Mouse (Mus musculus) forebrain, embryonic 16.5 days (tissue): ENCODE data around the gene Erich4. TPM values are rescaled to one million over a fixed set of nuclear protein-coding genes. Genes with fewer than 3 reads are reported as not detected.
A peak's percentile ranks its signal among the peaks of the same experiment; 100 is the strongest.

Experiments
- ATAC-seq: fragments of 200-750 bp; cut with Nextera tagmentation; 2 replicates; pipeline ENCODE4 v1.8.0; 2017; ENCODE audit warnings: mild to moderate bottlenecking, moderate library complexity
- H3K27ac ChIP-seq: fragments of 300-500 bp; sonication (generic); 2 replicates; pipeline ENCODE4 v1.5.1; 2014; ENCODE audit warnings: low read length, control low read depth
- H3K27me3 ChIP-seq: fragments of 300-500 bp; sonication (generic); replicated peaks from 2 replicates; pipeline ENCODE4 v1.6.1; 2014; ENCODE audit warnings: low read length; ENCODE audit not compliant: control insufficient read depth, insufficient read depth
- H3K36me3 ChIP-seq: fragments of 300-500 bp; sonication (generic); 2 replicates; pipeline ENCODE4 v1.6.1; 2014; ENCODE audit not compliant: control insufficient read depth, insufficient read depth
- H3K4me1 ChIP-seq: fragments of 300-500 bp; sonication (generic); replicated peaks from 2 replicates; pipeline ENCODE4 v1.6.1; 2014; ENCODE audit warnings: low read length; ENCODE audit not compliant: control insufficient read depth, insufficient read depth
- H3K4me2 ChIP-seq: fragments of 300-500 bp; sonication (generic); 2 replicates; pipeline ENCODE4 v1.6.1; 2014; ENCODE audit warnings: mild to moderate bottlenecking, low read length, control low read depth
- H3K4me3 ChIP-seq: fragments of 300-500 bp; sonication (generic); replicated peaks from 2 replicates; pipeline ENCODE4 v1.5.1; 2014; ENCODE audit warnings: mild to moderate bottlenecking, low read length, control low read depth
- H3K9ac ChIP-seq: fragments of 300-500 bp; sonication (generic); replicated peaks from 2 replicates; pipeline ENCODE4 v1.6.1; 2014; ENCODE audit warnings: low read depth, low read length, control low read depth
- H3K9me3 ChIP-seq: fragments of 300-500 bp; sonication (generic); 2 replicates; pipeline ENCODE4 v1.6.1; 2016; ENCODE audit warnings: low read length; ENCODE audit not compliant: control insufficient read depth
- WGBS: fragments of 180-500 bp; shearing (Covaris S2); extraction: QIAGEN DNeasy Blood & Tissue Kit; methylation state at CpG from one replicate; pipeline ENCODE4 v1.1.7; 2014; 5-methylcytosine and 5-hydroxymethylcytosine counted together
- polyA plus RNA-seq: library from polyadenylated mRNA; unstranded; fragments of >200 nt; fragmentation: Nextera tagmentation; extraction: Ambion mirVana; gene quantifications from 2 replicates; pipeline ENCODE4 v1.2.1, GENCODE M21; 2015

Erich4 gene
- polyA plus RNA-seq = 0.39 TPM in 1 of 2 replicates, not detected in the other

DNA sequence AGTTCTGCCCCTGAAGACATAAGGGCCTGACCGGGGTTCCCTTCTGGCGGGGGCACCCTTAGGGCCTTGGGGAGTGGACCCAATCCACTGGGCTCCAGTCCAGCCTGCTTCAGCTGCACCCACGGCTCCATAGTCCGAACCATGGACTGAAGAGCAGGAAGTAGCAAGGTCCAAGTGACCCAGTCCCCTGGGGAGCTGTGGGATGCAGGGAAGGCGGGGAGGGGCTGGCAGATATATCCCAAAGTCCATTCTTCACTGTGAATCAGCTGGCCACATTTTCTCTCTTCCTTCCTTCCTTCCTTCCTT is at the start of gene Erich4:
TSS of gene Erich4 (minus strand) at position 187 of the 306 bp plus-strand sequence.
- no peak within 1 kb of the TSS for H3K4me2 ChIP-seq
- H3K9me3 ChIP-seq = no peaks in the 10 kb centered on the region
- no peak within 1 kb of the TSS for H3K4me3 ChIP-seq
- WGBS = 70% methylated on average over 5 of the region's 5 CpGs
- no peak within 1 kb of the TSS for H3K9ac ChIP-seq
- peaks cover 3% of the 10 kb centered on the region for H3K4me1 ChIP-seq
- H3K36me3 ChIP-seq = no peaks in the 10 kb centered on the region
- ATAC-seq = no peak
- no peak within 1 kb of the TSS for H3K27ac ChIP-seq
- 0 out of 2 replicates have a peak, but pooled peaks cover 3% of the 10 kb centered on the region for H3K27me3 ChIP-seq

DNA sequence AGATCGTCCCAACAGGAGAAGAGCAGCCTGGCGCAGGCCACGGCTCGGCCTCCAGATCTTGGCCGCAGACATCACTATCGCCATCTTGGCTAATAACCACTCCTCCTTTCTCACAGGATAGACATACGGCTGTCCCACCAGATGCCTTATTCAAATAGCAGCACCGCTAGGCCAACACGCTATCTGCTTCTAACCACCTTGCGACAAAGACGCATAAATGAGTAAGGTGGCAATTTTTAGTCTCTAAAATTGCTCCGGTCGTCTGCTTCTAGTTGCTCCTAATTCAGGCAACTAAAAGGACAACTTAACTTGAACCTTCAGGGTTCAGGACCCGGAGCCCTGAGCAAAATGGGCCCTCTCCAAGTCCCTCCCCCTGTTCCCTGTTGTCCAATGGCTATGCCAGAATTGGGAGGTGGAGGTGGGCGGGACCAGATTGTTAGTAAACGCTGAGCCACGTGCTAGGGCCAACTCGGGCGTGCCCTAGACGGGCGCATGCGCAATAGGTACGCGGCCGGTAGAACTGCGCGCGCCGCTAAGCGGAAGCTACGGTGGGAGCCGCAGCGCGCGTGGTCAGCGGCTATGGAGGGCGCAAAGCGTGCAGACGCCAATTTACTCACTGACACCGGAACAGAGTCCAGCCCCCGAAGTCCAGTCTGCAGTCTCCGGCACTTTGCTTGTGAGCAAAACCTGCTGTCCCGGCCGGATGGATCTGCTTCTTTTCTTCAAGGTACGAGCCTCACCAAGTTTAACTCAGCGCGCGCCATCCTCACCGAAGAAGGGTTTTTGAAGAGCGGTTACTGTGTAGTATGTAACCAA is 43.2 kb upstream of the Erich4 start, which contains the start of the genes Bckdha and Exosc5:
TSS of gene Bckdha (minus strand) at position 325 of the 816 bp plus-strand sequence.
TSS of gene Exosc5 (plus strand) at position 508 of the 816 bp plus-strand sequence.
- Histone ChIP-seq H3K27me3 (no peaks in the 10 kb centered on the region), H3K27ac (peak within 1 kb of the TSS; percentile 83)
- ATAC-seq = peak; percentile 98

DNA sequence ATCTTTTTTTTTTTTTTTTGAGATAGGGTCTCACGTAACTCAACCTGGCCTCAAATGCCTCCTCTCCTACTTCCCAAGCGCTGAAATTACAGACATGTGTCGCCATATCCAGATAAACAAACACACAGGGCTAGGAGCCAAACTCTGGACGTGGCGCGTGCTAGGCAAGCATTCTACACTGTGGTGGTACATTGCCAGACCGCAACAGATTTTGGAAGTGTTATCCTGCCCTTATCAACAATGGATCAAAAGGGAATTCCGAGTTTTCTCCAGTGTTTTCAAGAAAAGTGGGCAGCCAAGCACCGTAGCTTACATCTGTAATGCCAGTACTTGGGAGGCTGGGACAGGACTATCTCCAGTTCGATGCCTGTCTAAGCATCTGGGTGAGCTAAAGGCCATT is 42.1 kb upstream of the Erich4 start:
- peak overlapping the region; percentile 96 for H3K4me2 ChIP-seq
- H3K27ac ChIP-seq = no peak overlapping the region
- H3K9me3 ChIP-seq = no peaks in the 10 kb centered on the region
- peak overlapping the region; percentile 60 for H3K9ac ChIP-seq
- no peaks in the 10 kb centered on the region for H3K36me3 ChIP-seq
- WGBS = 36% methylated on average over 10 of the region's 10 CpGs
- ATAC-seq = no peak
- H3K4me1 ChIP-seq = peaks cover 24% of the 10 kb centered on the region
- no peaks in the 10 kb centered on the region for H3K27me3 ChIP-seq
- H3K4me3 ChIP-seq = peak overlapping the region; percentile 68

More for the DNA sequence above, 43.2 kb upstream of the Erich4 start, which contains the start of the genes Bckdha and Exosc5:
- Histone ChIP-seq H3K4me3 (peak within 1 kb of the TSS; percentile 68), H3K36me3 (0 out of 2 replicates have a peak, but pooled peaks cover 2% of the 10 kb centered on the region), H3K4me2 (peak within 1 kb of the TSS; percentile 96), H3K9ac (peak within 1 kb of the TSS; percentile 61), H3K4me1 (peaks cover 24% of the 10 kb centered on the region), H3K9me3 (no peaks in the 10 kb centered on the region)
- WGBS = under 1% methylated on average over 50 of the region's 50 CpGs

DNA sequence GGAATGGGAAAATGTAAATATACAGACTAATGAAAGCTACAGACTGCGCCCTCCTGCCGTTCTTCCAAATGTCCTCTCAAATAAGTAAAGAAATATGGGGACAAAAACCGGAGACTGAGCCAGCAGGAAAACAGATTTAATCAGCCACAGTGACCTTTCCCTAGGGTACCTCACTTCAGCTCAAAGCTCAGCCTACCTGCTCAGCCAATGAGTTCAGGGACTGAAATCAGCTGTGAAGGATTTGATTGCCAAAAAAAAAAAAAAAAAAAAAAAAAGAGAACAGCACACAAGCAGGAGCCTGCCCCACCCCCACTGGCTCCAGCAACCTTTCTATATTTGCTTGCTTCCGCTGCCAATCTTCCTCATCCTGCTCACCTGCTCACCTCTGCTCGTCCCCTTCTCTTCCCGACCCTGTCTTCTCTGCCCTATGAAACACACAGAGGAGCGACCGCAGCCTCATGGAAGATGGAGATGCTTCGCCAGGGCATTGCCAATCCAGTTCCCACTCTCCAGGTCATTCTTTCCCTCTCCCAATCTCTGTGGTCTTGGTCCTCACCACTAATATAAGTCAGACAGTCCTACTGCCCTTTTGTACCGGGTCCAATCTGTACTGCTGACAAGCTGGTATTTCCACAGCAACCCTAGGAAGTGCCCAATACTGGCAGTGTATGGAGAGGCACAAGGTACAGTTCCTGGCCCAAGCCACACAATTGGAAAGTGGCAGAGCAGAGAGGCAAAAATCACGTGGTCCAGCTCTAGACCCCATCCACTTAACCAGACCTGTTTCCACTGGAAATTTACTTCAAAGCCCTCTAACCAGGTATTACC is 40.1 kb upstream of the Erich4 start:
- ATAC-seq = no peak

DNA sequence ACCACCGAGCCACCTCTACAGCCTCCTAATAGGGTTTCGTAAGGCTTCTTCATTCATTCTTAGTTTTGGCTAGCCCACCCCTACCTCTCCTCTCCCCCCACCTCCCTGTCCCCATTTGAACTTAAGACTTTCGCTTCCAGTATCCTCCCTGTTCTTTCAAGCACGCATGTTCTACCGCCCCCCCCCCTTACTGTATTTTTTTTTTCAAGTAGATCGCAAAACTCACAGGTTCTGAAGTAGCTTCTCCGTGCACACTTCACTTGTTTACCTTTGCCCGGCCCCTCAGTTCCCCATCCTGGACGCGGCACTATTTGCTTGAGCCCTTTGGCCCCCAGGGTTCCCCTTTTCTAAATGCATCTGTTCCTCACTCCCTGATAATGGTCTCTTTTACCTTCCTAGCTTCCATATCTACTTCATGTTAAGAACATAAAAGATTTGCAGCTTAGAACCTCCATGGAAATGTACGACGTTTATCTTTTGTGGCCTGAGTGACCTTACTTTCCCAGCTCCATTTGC is 36.6 kb upstream of the Erich4 start:
- no peak for ATAC-seq
- Histone ChIP-seq H3K9me3 (no peaks in the 10 kb centered on the region), H3K4me2 (no peak overlapping the region), H3K36me3 (no peaks in the 10 kb centered on the region), H3K4me3 (no peak overlapping the region), H3K27me3 (no peaks in the 10 kb centered on the region), H3K27ac (no peak overlapping the region), H3K4me1 (peaks cover 8% of the 10 kb centered on the region), H3K9ac (no peak overlapping the region)
- 92% methylated on average over 12 of the region's 12 CpGs for WGBS

More for the DNA sequence above, 40.1 kb upstream of the Erich4 start:
- 82% methylated on average over 11 of the region's 11 CpGs for WGBS
- Histone ChIP-seq H3K4me3 (no peak overlapping the region), H3K9ac (no peak overlapping the region), H3K4me1 (peaks cover 24% of the 10 kb centered on the region), H3K9me3 (no peaks in the 10 kb centered on the region), H3K27ac (no peak overlapping the region), H3K4me2 (no peak overlapping the region), H3K36me3 (no peaks in the 10 kb centered on the region), H3K27me3 (no peaks in the 10 kb centered on the region)

DNA sequence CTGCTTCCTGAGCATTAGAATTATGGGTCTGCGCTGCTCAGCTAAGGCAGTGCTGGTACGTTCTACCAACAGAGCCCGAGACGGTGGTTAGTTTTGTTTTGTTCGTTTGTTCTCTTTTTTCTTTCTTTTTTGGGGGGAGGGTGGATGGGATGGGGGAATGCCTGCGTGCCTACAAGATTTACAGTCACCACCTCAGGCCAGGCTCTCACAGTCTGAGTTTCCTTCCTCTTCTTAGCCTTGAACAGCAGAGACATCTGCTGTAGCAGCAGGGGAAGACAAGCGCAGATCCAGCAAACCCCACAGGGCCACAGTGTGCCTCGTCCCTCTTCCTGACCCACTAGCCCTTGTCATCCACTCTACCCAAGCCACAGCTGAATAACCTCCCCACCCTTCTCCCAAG is 35.6 kb upstream of the Erich4 start:
- 91% methylated on average over 8 of the region's 8 CpGs for WGBS
- H3K9ac ChIP-seq = no peak overlapping the region
- no peak overlapping the region for H3K4me3 ChIP-seq
- H3K9me3 ChIP-seq = no peaks in the 10 kb centered on the region
- no peak overlapping the region for H3K4me2 ChIP-seq
- ATAC-seq = no peak
- H3K4me1 ChIP-seq = 0 out of 2 replicates have a peak, but pooled peaks cover under 1% of the 10 kb centered on the region
- H3K36me3 ChIP-seq = no peaks in the 10 kb centered on the region
- no peaks in the 10 kb centered on the region for H3K27me3 ChIP-seq
- no peak overlapping the region for H3K27ac ChIP-seq

DNA sequence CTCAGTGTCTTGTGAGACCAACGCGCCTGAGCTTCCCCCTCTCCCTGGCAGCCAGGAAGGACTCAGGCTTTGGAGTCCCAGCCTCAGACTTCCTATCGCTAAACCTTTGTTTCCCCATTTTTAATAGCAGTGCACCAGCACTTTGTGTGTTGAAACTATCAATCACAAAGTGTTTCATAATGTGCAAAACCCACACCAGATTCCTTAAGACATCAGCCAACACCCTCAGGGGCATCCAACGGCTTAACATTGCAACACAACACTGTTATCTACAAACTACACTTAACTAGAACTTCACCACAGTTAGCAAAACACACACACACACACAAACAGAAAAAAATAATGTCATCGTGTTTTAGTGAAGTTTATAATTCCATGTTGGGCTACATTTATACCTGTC is 34.1 kb upstream of the Erich4 start:
- no peak overlapping the region for H3K4me3 ChIP-seq

DNA sequence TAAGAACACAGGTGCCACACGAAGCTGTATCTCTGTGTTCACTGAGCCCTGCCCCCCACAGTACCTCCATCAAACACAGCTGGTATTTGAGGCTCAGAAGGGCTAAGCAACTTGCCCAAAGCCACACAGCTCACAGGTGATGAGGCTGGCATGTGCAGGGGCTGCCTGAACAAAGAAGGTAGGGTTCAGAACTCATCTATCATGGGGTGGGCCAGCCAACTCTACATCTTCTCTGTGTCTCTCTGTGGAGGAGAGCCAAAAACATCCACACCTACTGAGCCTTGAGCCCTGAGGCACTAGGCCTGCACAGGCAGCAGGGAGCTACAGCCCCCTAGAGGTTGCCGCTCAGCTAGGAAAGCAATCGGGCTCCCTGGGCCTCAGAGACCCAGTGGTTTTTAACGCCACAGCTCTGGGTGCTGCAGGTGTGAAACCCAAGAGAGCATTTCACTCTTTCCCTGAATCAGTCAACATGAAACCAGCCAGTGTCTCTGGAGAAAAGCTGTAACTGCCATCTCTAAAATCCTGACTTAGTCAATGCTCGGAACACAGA is 32.0 kb upstream of the Erich4 start:
- Histone ChIP-seq H3K4me2 (no peak overlapping the region), H3K4me3 (no peak overlapping the region), H3K27me3 (no peaks in the 10 kb centered on the region), H3K27ac (no peak overlapping the region), H3K4me1 (no peaks in the 10 kb centered on the region), H3K36me3 (peaks cover 3% of the 10 kb centered on the region; the same call in 1 of the 2 replicates), H3K9ac (no peak overlapping the region), H3K9me3 (no peaks in the 10 kb centered on the region)
- ATAC-seq = no peak
- WGBS = 62% methylated on average over 5 of the region's 5 CpGs

More for the DNA sequence above, 34.1 kb upstream of the Erich4 start:
- Histone ChIP-seq H3K36me3 (peaks cover 3% of the 10 kb centered on the region; the same call in 1 of the 2 replicates), H3K27me3 (no peaks in the 10 kb centered on the region), H3K4me1 (no peaks in the 10 kb centered on the region), H3K9ac (no peak overlapping the region), H3K27ac (no peak overlapping the region), H3K4me2 (no peak overlapping the region), H3K9me3 (no peaks in the 10 kb centered on the region)
- 85% methylated on average over 5 of the region's 5 CpGs for WGBS
- ATAC-seq = no peak
